Mouse (Mus musculus) bone marrow macrophage, adult 2 months (primary cell): Measurements from ENCODE around the gene Gucy1b1.

Source experiments
- CTCF ChIP-seq: IDR thresholded peaks from 2 replicates; pipeline ENCODE4 v1.5.1; 2012; ENCODE audit warnings: low read depth, mild to moderate bottlenecking, low read length, moderate library complexity
- POLR2A ChIP-seq: IDR thresholded peaks from 2 replicates; pipeline ENCODE4 v1.6.1; 2012; ENCODE audit warnings: mild to moderate bottlenecking, low read depth, low read length, borderline replicate concordance

DNA sequence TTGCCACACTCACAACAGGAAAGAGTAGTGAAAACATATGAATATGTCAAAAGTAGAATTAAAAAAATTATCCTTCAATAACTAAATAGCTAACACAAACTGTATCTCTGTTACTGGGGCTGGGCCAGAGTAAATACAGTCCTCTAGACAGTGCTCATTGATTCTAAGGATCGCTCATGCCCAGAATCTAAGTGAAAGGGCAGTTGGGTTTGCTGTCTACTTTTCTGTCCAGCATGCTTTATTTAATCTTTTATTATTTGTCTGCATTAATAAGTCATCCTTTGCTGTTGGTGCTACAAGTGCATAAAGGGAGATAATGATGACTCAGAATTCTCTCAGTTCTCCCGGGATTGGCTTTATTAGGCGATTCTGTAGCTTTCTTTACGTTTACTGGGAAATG, 79.1 kb downstream of the Gucy1b1 start:
- TF ChIP-seq POLR2A = no peak
- no peak for TF ChIP-seq CTCF
